ENCODE assay signal across 10 mouse cellular contexts in the genomic region with DNA sequence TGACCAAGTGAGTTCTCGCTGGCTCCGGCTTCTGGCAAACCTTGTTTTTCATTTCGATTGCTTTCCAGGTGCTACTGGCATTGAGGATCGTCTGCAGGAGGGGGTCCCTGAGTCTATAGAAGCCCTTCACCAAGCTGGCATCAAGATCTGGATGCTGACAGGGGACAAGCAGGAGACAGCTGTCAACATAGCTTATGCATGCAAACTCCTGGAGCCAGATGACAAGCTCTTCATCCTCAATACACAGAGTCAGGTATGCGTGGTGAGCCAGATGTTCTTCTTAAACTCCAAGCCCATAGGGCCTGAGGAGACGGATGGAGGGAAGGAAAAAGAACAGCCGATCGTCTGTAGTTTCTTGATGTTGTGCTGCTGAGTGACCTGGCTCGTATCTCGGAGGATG.
"Had no signal": no experiment of that assay in that cellular context is flagged by ENCODE, and none has a peak within 500 bp of the region (broad histone marks: within the 10 kb centered on the region; RNA-seq: fewer than 3 reads in every experiment).

No protein-coding gene starts in this region.

- H3K36me3 ChIP-seq: stomach, embryonic 15.5 days had no signal

- H3K9me3 ChIP-seq: limb, embryonic 10.5 days; liver, embryonic 15.5 days; midbrain, embryonic 10.5 days; stomach, embryonic 15.5 days had no signal

- H3K27me3 ChIP-seq: liver, embryonic 15.5 days; stomach, embryonic 15.5 days had no signal

- ATAC-seq: lung, postnatal 0 days had no signal

- DNase-seq: lung, adult 2 months; thymus, adult 2 months; thymus, postnatal 36 days had no signal

- H3K4me2 ChIP-seq: liver, embryonic 11.5 days; liver, embryonic 15.5 days; stomach, embryonic 15.5 days had no signal

- H3K4me3 ChIP-seq: left cerebral cortex, adult 2 months; limb, embryonic 10.5 days; liver, embryonic 15.5 days; midbrain, embryonic 10.5 days; stomach, embryonic 15.5 days had no signal

- H3K4me1 ChIP-seq: limb, embryonic 10.5 days; stomach, embryonic 15.5 days had no signal

- H3K9ac ChIP-seq: liver, embryonic 15.5 days; stomach, embryonic 15.5 days had no signal

- H3K27ac ChIP-seq: left cerebral cortex, adult 2 months; limb, embryonic 10.5 days; liver, embryonic 15.5 days; midbrain, embryonic 10.5 days; stomach, embryonic 15.5 days had no signal
